ENCODE assay signal across 19 mouse cellular contexts in the genomic region with DNA sequence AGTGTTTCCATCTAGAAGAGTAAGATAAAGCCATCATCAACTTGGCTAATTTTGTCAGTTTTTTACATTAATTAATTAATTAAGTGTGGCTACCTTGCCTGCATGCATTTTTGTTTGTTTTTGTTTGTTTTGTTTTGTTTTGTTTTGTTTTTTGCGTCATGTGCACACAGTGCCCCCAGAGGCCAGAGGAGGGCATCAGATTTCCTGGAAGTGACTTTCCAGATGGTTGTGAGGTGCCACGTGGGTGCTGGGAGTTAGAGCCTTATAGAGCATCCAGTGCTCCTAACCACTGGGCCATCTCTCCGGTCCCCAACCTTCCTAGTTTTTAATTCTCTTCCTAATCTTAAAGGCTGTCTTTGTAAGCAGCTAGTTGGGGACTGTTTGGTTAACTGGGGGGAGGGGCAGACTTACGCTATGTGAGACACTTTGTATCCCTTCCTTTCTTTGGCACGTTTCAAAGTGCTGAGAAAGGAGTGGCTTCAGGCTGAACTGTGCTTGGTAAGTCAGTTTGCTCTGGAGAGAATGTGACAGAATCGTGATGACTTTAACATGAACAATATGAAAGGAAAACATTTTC. TPM values are rescaled to one million over a fixed set of nuclear protein-coding genes. Genes with fewer than 3 reads are reported as not detected.
DNase-seq lines count a peak whose midpoint lies in the region; ATAC-seq and TF ChIP-seq lines count a peak whose summit lies in the region.
"Had no signal": no experiment of that assay in that cellular context is flagged by ENCODE, and none has a peak within 500 bp of the region (broad histone marks: within the 10 kb centered on the region; RNA-seq: fewer than 3 reads in every experiment).

No protein-coding gene starts in this region.

- no peaks in the 10 kb centered on the region for H3K27me3 ChIP-seq in embryonic facial prominence, embryonic 11.5 days (ENCODE audit: control insufficient read depth, insufficient read depth, low read length)
- H3K27me3 ChIP-seq in embryonic facial prominence, embryonic 10.5 days (replicated peaks; ENCODE audit: low read depth, poor library complexity, severe bottlenecking), result no peaks in the 10 kb centered on the region
- H3K27me3 ChIP-seq in liver, adult 2 months (ENCODE audit: control insufficient read depth, insufficient read depth, low read length), result peaks cover 2% of the 10 kb centered on the region; the same call in 1 of the 2 replicates
- H3K27me3 ChIP-seq in embryonic facial prominence, embryonic 14.5 days (replicated peaks; ENCODE audit: control insufficient read depth, insufficient read depth, low read length), result no peaks in the 10 kb centered on the region
- H3K27me3 ChIP-seq in hindbrain, embryonic 10.5 days (ENCODE audit: insufficient read depth, poor library complexity, severe bottlenecking), result no peaks in the 10 kb centered on the region
- H3K27me3 ChIP-seq: limb, embryonic 15.5 days had no signal

- H3K4me2 ChIP-seq in embryonic facial prominence, embryonic 11.5 days (ENCODE audit: low read depth, low read length), result no peak overlapping the region
- no peak overlapping the region for H3K4me2 ChIP-seq in embryonic facial prominence, embryonic 14.5 days (ENCODE audit: low read depth, low read length)
- H3K4me2 ChIP-seq: limb, embryonic 15.5 days had no signal

- H3K79me2 ChIP-seq in liver, adult 2 months (ENCODE audit: control insufficient read depth, insufficient read depth, low read length), result no peaks in the 10 kb centered on the region

- H3K4me3 ChIP-seq in embryonic facial prominence, embryonic 11.5 days (ENCODE audit: low read depth, low read length), result no peak overlapping the region
- H3K4me3 ChIP-seq in embryonic facial prominence, embryonic 10.5 days, result no peak overlapping the region
- no peak overlapping the region for H3K4me3 ChIP-seq in liver, adult 2 months (ENCODE audit: insufficient read depth, low read depth, low read length)
- no peak overlapping the region for H3K4me3 ChIP-seq in embryonic facial prominence, embryonic 14.5 days (ENCODE audit: low read depth, low read length)
- no peak overlapping the region for H3K4me3 ChIP-seq in hindbrain, embryonic 10.5 days
- H3K4me3 ChIP-seq: erythroblast, embryonic 14.5 days; limb, embryonic 15.5 days had no signal

- H3K9me3 ChIP-seq in embryonic facial prominence, embryonic 11.5 days (replicated peaks; ENCODE audit: control insufficient read depth, low read length), result no peaks in the 10 kb centered on the region
- H3K9me3 ChIP-seq in embryonic facial prominence, embryonic 10.5 days, result no peaks in the 10 kb centered on the region
- H3K9me3 ChIP-seq in embryonic facial prominence, embryonic 14.5 days (ENCODE audit: control insufficient read depth, low read length), result no peaks in the 10 kb centered on the region
- H3K9me3 ChIP-seq in hindbrain, embryonic 10.5 days, result no peaks in the 10 kb centered on the region
- H3K9me3 ChIP-seq: limb, embryonic 15.5 days had no signal

- no peak; the same call in 1 of the 2 replicates for ATAC-seq in embryonic facial prominence, embryonic 11.5 days (replicated peaks; ENCODE audit: insufficient number of reproducible peaks, low FRiP score, low TSS enrichment, low read depth)
- ATAC-seq in embryonic facial prominence, embryonic 14.5 days (ENCODE audit: low read depth), result 0 out of 2 replicates have a peak, but pooled peaks have one; percentile 12

- DNase-seq in embryonic facial prominence, embryonic 11.5 days (ENCODE audit: low spot score), result peak; percentile 29
- no peak for DNase-seq in embryonic facial prominence, embryonic 10.5 days (ENCODE audit: low spot score)
- no peak for DNase-seq in liver, adult 2 months (ENCODE audit: extremely low read depth, low read depth, low spot score)
- DNase-seq in liver, result no peak
- peak; percentile 30 for DNase-seq in A20 (ENCODE audit: low read depth, low spot score)
- peak; percentile 36 for DNase-seq in embryonic facial prominence, embryonic 14.5 days (ENCODE audit: low spot score)
- DNase-seq in cerebellum, adult 18-20 months, result no peak
- no peak for DNase-seq in hindbrain, embryonic 10.5 days (ENCODE audit: low spot score)
- DNase-seq: cerebellum, postnatal 14 days; heart, postnatal 10 days; kidney, postnatal 14 days; layer of hippocampus, postnatal 36 days; thymus, adult 18-20 months had no signal

- WGBS in embryonic facial prominence, embryonic 11.5 days, result 21% methylated on average over 6 of the region's 6 CpGs
- WGBS in embryonic facial prominence, embryonic 10.5 days, result 29% methylated on average over 6 of the region's 6 CpGs
- WGBS in liver, adult 2 months, result 38% methylated on average over 6 of the region's 6 CpGs
- WGBS in embryonic facial prominence, embryonic 14.5 days, result 23% methylated on average over 6 of the region's 6 CpGs
- WGBS in hindbrain, embryonic 10.5 days, result 45% methylated on average over 6 of the region's 6 CpGs

- H3K36me3 ChIP-seq in embryonic facial prominence, embryonic 11.5 days (replicated peaks; ENCODE audit: control insufficient read depth, insufficient read depth, low read depth, low read length), result no peaks in the 10 kb centered on the region
- no peaks in the 10 kb centered on the region for H3K36me3 ChIP-seq in embryonic facial prominence, embryonic 10.5 days (replicated peaks)
- no peaks in the 10 kb centered on the region for H3K36me3 ChIP-seq in liver, adult 2 months (ENCODE audit: control insufficient read depth, insufficient read depth, low read length)
- no peaks in the 10 kb centered on the region for H3K36me3 ChIP-seq in embryonic facial prominence, embryonic 14.5 days (ENCODE audit: control insufficient read depth, insufficient read depth, low read length)
- H3K36me3 ChIP-seq in hindbrain, embryonic 10.5 days, result no peaks in the 10 kb centered on the region
- H3K36me3 ChIP-seq: limb, embryonic 15.5 days had no signal

- TF ChIP-seq POLR2A in liver, adult 2 months (IDR thresholded peaks at IDR 0.05; ENCODE audit: extremely low read depth, insufficient read depth, low read length), result no peak

- no peak overlapping the region for H3K27ac ChIP-seq in embryonic facial prominence, embryonic 11.5 days (replicated peaks; ENCODE audit: low read depth, low read length)
- no peak overlapping the region for H3K27ac ChIP-seq in embryonic facial prominence, embryonic 10.5 days (replicated peaks)
- no peak overlapping the region for H3K27ac ChIP-seq in liver, adult 2 months (replicated peaks; ENCODE audit: insufficient read depth, low read depth, low read length)
- no peak overlapping the region for H3K27ac ChIP-seq in embryonic facial prominence, embryonic 14.5 days (replicated peaks; ENCODE audit: low read depth, low read length)
- H3K27ac ChIP-seq in hindbrain, embryonic 10.5 days, result no peak overlapping the region
- H3K27ac ChIP-seq: limb, embryonic 15.5 days had no signal

- H3K9ac ChIP-seq in embryonic facial prominence, embryonic 11.5 days (replicated peaks; ENCODE audit: low read length), result no peak overlapping the region
- H3K9ac ChIP-seq in liver, adult 2 months (ENCODE audit: low read depth, low read length), result no peak overlapping the region
- H3K9ac ChIP-seq in embryonic facial prominence, embryonic 14.5 days (ENCODE audit: low read depth, low read length), result no peak overlapping the region
- H3K9ac ChIP-seq: limb, embryonic 15.5 days had no signal

- TF ChIP-seq CTCF in liver, adult 2 months (IDR thresholded peaks at IDR 0.05; ENCODE audit: low read depth, low read length), result peak; percentile 16; the same call in 1 of the 2 replicates

- H3K4me1 ChIP-seq in embryonic facial prominence, embryonic 11.5 days (ENCODE audit: control insufficient read depth, insufficient read depth, low read length), result no peaks in the 10 kb centered on the region
- peaks cover 15% of the 10 kb centered on the region for H3K4me1 ChIP-seq in embryonic facial prominence, embryonic 10.5 days
- no peaks in the 10 kb centered on the region for H3K4me1 ChIP-seq in liver, adult 2 months (ENCODE audit: control insufficient read depth, insufficient read depth, low read length)
- peaks cover 5% of the 10 kb centered on the region; the same call in 1 of the 2 replicates for H3K4me1 ChIP-seq in embryonic facial prominence, embryonic 14.5 days (ENCODE audit: control insufficient read depth, insufficient read depth, low read length)
- peaks cover 16% of the 10 kb centered on the region for H3K4me1 ChIP-seq in hindbrain, embryonic 10.5 days (replicated peaks)

RNA-seq across cellular contexts. Expression of gene Fam102b, which starts 20.4 kb away (rescaled TPM):
- polyA plus RNA-seq in embryonic facial prominence, embryonic 11.5 days (2014; fragmentation: Nextera tagmentation; extraction: Ambion mirVana), result 9.9 and 12.2 TPM in 2 replicates
- 4.6 and 5.7 TPM in 2 replicates for polyA plus RNA-seq in embryonic facial prominence, embryonic 10.5 days (2016; fragmentation: Nextera tagmentation; extraction: Ambion mirVana)
- total RNA-seq in liver, adult 2 months (2014; rRNA removed), result 1.8 and 2.1 TPM in 2 replicates
- 0.19 and 0.28 TPM in 2 replicates for polyA plus RNA-seq in liver, adult 2 months (2012; rRNA removed)
- polyA plus RNA-seq in embryonic facial prominence, embryonic 14.5 days (2014; fragmentation: Nextera tagmentation; extraction: Ambion mirVana), result 16.0 and 18.0 TPM in 2 replicates
- polyA plus RNA-seq in hindbrain, embryonic 10.5 days (2016; fragmentation: Nextera tagmentation; extraction: Ambion mirVana), result 5.3 TPM in 2 replicates
- polyA plus RNA-seq: erythroblast, embryonic 14.5 days had no signal

RNA-seq across cellular contexts. Expression of gene Slc25a54, which starts 32.5 kb away (rescaled TPM):
- polyA plus RNA-seq in embryonic facial prominence, embryonic 11.5 days (2014; fragmentation: Nextera tagmentation; extraction: Ambion mirVana), result not detected in 2 replicates
- not detected in 2 replicates for polyA plus RNA-seq in embryonic facial prominence, embryonic 10.5 days (2016; fragmentation: Nextera tagmentation; extraction: Ambion mirVana)
- total RNA-seq in liver, adult 2 months (2014; rRNA removed), result not detected in 2 replicates
- not detected in 2 replicates for polyA plus RNA-seq in liver, adult 2 months (2012; rRNA removed)
- polyA plus RNA-seq in embryonic facial prominence, embryonic 14.5 days (2014; fragmentation: Nextera tagmentation; extraction: Ambion mirVana), result not detected in 2 replicates
- polyA plus RNA-seq in hindbrain, embryonic 10.5 days (2016; fragmentation: Nextera tagmentation; extraction: Ambion mirVana), result not detected in 2 replicates
- total RNA-seq: heart, postnatal 10 days; layer of hippocampus, postnatal 36 days; megakaryocyte progenitor cell, adult 5-6 weeks had no signal
- polyA plus RNA-seq: erythroblast, embryonic 14.5 days; frontal cortex, adult 2 months; gonadal fat pad, adult 2 months; limb, embryonic 15.5 days; spleen, adult 2 months had no signal

Comparison
In these comparisons a context has a peak if more than half of its experiments do, and no peak if none do; other contexts are left out.
1. DNase-seq: peak in embryonic facial prominence, embryonic 11.5 days (single experiment), A20 (single experiment) and embryonic facial prominence, embryonic 14.5 days (single experiment); none in embryonic facial prominence, embryonic 10.5 days (single experiment), liver, adult 2 months (single experiment), liver (single experiment), cerebellum, adult 18-20 months (0 of 2) and hindbrain, embryonic 10.5 days (single experiment).